Mouse (Mus musculus) Patski (cell line): Measurements from ENCODE around the gene Gss. TPM values are rescaled to one million over a fixed set of nuclear protein-coding genes. Genes with fewer than 3 reads are reported as not detected.
"Not testable (repeated sequence)": the region's sequence is repeated elsewhere in the genome, so short reads cannot be mapped to it uniquely, and the experiment has no call there.

Experiments
- ATAC-seq: fragments of 100-300 bp; one replicate; pipeline ENCODE4 v1.8.0; 2021
- CTCF ChIA-PET: fragments of 350-600 bp; sonication (Branson Sonifier 250); formaldehyde crosslinking; loops from one replicate; lab custom pipeline; 2022; ENCODE audit warnings: inconsistent platforms; lab: Charles Lee
- POLR2A ChIA-PET: fragments of 350-600 bp; sonication (Branson Sonifier 250); formaldehyde crosslinking; loops from one replicate; lab custom pipeline; 2022; ENCODE audit warnings: antibody characterized with exemption, inconsistent platforms; lab: Charles Lee
- DNase-seq: peaks from one replicate; pipeline ENCODE4 v3.0.0-alpha.2; 2011; ENCODE audit warnings: low read depth, low spot score
- H3K27me3 ChIP-seq: fragments of 371-371 bp; one replicate; pipeline ENCODE4 v1.5.1; 2021
- CTCF ChIP-seq: fragments of 100-300 bp; IDR thresholded peaks from one replicate; pipeline ENCODE4 v1.5.1; 2021
- in situ Hi-C: fragments of 300-500 bp; cut with MboI; formaldehyde crosslinking; loops from 3 replicates; pipeline ENCODE4 v1.11.1; 2018; ENCODE audit warnings: low pct_unique_long_range_greater_than_20kb, mixed read lengths
- polyA plus RNA-seq: library from polyadenylated mRNA; unstranded; gene quantifications from one replicate; pipeline ENCODE4 v1.2.3, GENCODE M21; 2021

Gss gene
- polyA plus RNA-seq, 1 experiment from 2014 or later = 43.2 TPM

DNA sequence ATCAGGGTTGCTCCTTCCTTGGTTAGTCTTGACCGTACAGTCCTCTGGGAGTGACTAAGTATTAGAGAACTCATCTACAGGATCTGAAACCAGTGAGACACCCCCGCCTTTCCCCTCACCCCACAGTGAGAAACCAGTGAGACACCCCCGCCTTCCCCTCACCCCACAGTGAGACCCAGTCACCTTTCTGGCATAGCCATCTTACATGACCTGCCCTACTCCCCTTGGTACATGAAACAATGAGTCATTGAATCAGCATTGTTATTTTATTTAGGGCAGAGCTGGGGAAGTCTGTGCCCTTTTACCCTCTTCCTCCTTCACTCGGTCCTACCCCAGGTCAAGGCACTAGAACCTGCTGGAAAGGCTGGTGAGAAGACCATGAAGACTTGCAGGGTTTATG lies 29.7 kb downstream of the Gss start:
- in situ Hi-C loops = no loop called here
- no peaks in the 10 kb centered on the region for H3K27me3 ChIP-seq
- TF ChIP-seq CTCF = no peak
- DNase-seq (no peak), ATAC-seq (no peak)
- POLR2A ChIA-PET = no interaction called here
- CTCF ChIA-PET = interaction anchor here (1.1 kb wide), 1 partner anchor 35 kb away, joined by 3 read pairs; no protein-coding TSS in a partner anchor

DNA sequence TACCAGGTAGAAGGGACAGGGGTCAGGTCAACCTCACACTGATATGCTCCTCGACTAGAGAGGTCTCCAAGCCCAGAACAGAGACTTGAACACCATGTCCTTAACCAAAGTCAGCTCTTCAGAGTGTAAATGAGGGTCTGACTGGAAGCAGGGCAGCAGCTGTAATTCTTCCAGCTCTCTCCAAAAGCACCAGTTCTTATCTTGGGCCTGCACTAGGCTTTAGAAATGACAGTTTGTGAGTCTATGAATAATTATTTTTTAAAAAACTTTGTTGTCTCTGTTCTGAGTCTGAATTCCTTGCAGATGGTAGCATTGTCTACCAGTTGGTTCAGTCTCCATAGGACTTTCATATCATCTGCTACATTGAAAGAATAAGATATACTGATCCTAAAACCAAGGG lies 30.4 kb downstream of the Gss start:
- TF ChIP-seq CTCF = no peak
- in situ Hi-C loops = no loop called here

DNA sequence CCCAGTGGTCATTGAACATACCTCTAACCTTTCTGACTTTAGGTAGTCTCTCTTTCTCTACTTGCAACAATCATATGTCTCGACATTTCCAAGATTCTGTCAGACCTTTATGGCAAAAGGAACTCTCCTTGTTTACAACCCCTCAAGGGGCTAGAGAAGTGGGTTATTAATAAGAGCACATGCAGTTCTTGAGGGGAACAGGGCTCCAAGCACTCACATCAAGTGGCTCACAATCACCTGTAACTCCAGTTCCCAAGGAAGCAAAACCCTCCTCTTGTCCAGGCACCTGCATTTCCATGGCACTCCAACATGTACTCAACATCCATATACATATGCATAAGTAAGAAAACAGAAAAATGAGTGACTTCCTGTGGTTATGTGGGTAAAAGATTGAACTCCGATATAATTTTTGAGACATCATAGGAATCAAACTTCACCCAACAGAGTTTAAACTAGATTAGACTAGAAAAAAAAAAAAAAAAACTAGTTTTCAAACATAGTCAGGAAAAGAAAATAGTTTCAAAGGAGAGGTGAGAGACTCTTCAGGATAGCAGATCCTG lies 38.1 kb downstream of the Gss start:
- in situ Hi-C loops = no loop called here
- H3K27me3 ChIP-seq = no peaks in the 10 kb centered on the region
- no peak for ATAC-seq
- TF ChIP-seq CTCF = no peak
- ChIA-PET POLR2A (no interaction called here), CTCF (interaction anchor here (1.0 to 1.4 kb wide), 2 partner anchors 13 to 18 kb away, joined by 4 to 5 read pairs; no protein-coding TSS in a partner anchor)
- DNase-seq = no peak

More for the DNA sequence above, 30.4 kb downstream of the Gss start:
- ATAC-seq (no peak), DNase-seq (no peak)
- H3K27me3 ChIP-seq = no peaks in the 10 kb centered on the region
- POLR2A ChIA-PET = no interaction called here
- CTCF ChIA-PET = interaction anchor here (1.1 kb wide), 1 partner anchor 34 kb away, joined by 3 read pairs; no protein-coding TSS in a partner anchor

DNA sequence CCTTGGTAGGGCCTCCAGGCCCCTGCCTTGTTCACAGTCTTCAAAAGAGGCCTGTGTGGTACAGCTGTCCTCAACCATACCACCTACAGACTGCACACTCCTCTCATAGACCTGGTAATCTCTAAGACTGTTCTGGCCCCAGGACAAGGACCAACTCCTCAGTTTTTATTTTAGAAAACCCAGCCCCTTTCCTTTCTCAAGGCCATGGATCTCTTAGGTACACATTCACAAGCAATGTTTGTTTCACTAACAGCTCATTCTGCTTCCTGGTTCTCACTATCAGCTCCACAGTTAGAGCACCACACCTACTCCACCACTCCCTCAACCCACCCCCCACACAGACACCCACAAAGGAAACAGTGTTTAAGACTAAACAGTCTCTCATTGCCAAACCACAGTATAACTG lies 39.7 kb downstream of the Gss start:
- in situ Hi-C loops = no loop called here
- no peaks in the 10 kb centered on the region for H3K27me3 ChIP-seq
- ATAC-seq (no peak), DNase-seq (no peak)
- no peak for TF ChIP-seq CTCF
- POLR2A ChIA-PET = no interaction called here
- CTCF ChIA-PET = interaction anchor here (0.7 to 1.8 kb wide), 4 partner anchors 15 to 35 kb away, joined by 3 to 4 read pairs (median 3); partner anchors contain the start of genes Acss2 and Ggt7

DNA sequence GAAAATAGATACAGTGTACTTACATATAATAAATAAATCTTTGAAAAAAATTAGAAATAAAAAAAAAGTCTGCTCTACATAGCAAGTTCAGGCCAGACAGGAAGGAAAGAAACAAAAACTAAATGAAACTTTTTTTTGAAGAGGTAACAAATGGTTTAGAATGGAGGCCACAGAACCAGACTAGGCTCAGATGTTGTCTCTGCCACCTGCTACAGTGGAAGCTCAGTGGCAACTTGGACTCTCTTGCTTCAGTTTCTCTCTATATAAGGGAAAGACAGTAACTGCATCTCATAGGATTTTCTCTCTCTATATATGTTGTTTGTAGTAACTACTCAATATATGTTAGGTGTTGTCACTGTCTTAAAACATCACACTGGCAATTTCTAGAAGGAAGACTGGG lies 40.3 kb downstream of the Gss start:
- ATAC-seq (no peak), DNase-seq (no peak)
- TF ChIP-seq CTCF = no peak
- POLR2A ChIA-PET = no interaction called here
- H3K27me3 ChIP-seq = no peaks in the 10 kb centered on the region
- CTCF ChIA-PET = interaction anchor here (0.8 to 1.8 kb wide), 3 partner anchors 16 to 34 kb away, joined by 3 to 4 read pairs (median 3); partner anchors contain the start of genes Acss2 and Ggt7
- in situ Hi-C loops = no loop called here

DNA sequence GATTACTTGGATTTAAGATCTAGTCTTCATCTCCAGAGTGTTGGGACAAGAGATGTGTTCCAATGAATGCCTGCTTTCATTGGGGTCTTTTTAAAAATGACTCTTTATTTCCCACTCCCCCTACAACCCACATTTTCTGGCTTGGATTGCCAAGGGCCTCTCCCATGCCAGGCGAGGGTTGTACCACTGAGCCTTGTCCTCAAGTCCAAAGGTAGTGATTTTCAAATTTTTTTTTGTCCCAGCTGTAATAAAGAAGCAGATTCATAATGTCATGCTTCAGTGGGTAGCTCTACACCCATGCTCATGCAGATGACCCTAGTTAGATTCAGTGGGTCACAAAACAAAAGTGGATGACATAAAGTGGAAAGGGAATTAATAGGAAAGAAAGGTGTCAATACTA lies 45.7 kb downstream of the Gss start:
- no peaks in the 10 kb centered on the region for H3K27me3 ChIP-seq
- ATAC-seq = no peak
- POLR2A ChIA-PET = no interaction called here
- CTCF ChIA-PET = no interaction called here
- no peak for DNase-seq
- TF ChIP-seq CTCF = no peak
- in situ Hi-C loops = no loop called here

DNA sequence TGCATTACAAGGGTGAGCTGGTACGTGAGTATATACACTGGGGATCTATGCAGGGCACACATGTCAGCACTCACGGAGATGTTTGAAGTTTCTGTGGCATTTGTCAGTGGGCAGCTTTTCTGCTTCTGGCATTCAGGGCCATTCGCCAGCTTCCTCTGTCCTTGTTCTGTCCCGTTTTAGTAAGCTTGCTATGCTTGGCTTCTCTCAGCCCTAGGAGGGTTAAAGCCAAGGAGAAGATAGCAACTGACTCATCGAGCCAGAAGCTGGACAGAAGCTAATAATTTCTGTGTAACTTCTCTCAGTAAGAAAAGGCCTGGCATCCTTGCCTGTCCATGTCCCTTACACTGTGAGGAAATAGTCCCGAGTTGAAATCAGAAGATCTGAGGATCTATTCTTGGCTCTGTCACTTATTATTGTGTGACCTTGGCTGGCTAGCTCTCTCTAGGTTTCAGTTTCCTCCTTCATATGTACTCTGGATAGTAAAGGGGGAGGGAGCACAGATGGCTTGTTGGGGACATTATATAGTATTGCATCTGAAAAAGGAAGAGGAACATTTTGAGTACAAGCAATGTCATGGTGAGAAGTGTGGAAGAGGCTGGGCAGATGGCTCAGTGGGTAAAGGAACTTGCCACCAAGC lies 51.7 kb downstream of the Gss start:
- H3K27me3 ChIP-seq = no peaks in the 10 kb centered on the region
- no peak for ATAC-seq
- peak; percentile 35 for DNase-seq
- no peak for TF ChIP-seq CTCF
- in situ Hi-C loops = no loop called here
- ChIA-PET POLR2A (interaction anchor here (0.6 kb wide), 1 partner anchor 249 kb away, joined by 3 read pairs; no protein-coding TSS in a partner anchor), CTCF (interaction anchor here (1.9 to 2.6 kb wide), 3 partner anchors 9 to 14 kb away, joined by 5 to 6 read pairs (median 5); no protein-coding TSS in a partner anchor)

DNA sequence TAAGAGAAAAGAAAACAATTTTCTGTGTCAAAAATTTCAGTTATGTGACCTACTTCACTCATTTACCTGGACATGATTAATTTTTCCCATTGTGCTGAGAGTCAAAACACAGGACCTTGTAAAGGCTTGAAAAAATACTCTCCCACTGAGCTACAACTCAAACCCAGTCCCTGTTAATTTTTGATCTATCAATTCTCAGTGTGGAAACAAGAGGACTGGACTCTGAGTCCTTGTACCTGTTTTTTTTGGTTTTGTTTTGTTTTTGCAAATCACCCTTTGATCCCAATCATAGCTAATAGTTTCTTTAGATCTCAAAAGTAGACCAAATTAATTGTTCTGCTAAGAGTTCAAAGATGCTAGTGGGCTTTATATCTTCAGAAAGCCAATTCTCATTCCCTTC lies 52.9 kb downstream of the Gss start:
- H3K27me3 ChIP-seq = no peaks in the 10 kb centered on the region
- ATAC-seq = no peak
- in situ Hi-C loops = no loop called here
- CTCF ChIA-PET = interaction anchor here (0.7 to 2.6 kb wide), 4 partner anchors 9 to 51 kb away, joined by 3 to 6 read pairs (median 4); no protein-coding TSS in a partner anchor
- DNase-seq = no peak
- TF ChIP-seq CTCF = no peak
- POLR2A ChIA-PET = no interaction called here

DNA sequence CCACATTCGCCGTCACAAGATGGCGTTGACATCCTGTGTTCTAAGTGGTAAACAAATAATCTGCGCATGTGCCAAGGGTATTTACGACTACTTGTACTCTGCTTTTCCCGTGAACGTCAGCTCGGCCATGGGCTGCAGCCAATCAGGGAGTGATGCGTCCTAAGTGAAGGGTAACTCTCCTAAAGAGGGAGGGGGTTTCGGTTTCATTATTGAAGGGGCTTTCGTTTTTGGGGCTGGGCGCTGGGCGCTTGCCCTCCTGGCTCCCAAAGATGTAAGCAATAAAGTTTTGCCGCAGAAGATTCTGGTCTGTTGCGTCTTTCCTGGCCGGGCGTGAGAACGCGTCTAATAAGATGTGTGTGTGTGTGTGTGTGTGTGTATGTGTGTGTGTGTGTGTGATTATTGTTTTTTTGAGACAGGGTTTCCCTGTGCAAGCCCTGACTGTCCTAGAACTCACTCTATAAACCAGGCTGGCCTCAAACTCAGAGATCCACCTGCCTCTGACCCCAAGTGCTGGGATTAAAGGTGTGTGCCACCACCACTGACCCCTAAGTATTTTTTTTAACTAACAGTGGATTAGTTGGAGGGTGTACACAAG lies 54.0 kb downstream of the Gss start:
- POLR2A ChIA-PET, CTCF ChIA-PET, ATAC-seq, DNase-seq, in situ Hi-C loops, H3K27me3 ChIP-seq: not testable (repeated sequence)

DNA sequence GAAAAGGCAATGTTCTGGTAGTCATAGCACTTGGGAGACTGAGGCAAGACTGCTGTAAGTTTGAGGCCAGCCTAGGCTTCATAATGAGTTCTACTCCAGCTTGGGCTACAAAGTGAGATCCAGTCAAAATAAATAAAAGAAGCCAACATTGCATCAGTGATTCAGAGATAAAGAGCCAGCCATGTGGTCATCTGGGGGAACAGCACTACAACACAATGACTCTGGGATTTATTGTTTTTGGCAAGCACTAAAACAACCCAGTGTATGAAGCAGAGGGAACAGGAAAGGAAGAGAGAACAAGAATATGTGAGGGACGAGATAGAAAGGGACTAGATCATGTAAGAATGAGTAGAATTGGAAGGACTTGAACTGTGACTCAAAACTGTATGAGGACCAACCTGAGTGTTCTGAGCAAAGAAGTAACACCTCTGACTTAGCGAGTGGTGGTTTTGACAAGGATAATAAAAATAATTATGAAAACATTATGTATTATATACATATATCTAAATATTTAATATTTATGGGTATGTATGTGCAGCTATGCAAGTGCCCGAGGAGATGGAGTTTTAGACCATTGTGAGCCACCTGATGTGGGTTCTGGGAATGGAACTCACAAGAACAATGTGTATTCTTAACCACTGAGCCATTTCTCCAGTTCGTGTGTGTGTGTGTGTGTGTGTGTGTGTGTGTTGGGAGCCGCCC lies 54.7 kb downstream of the Gss start:
- ChIA-PET POLR2A (no interaction called here), CTCF (no interaction called here)
- in situ Hi-C loops = no loop called here
- no peak for DNase-seq
- H3K27me3 ChIP-seq = no peaks in the 10 kb centered on the region
- TF ChIP-seq CTCF = peak; percentile 19
- ATAC-seq = no peak
